Mouse (Mus musculus) stomach, embryonic 15.5 days (tissue): Measurements from ENCODE around the gene H2-DMb2. TPM values are rescaled to one million over a fixed set of nuclear protein-coding genes. Genes with fewer than 3 reads are reported as not detected.
"Not testable (repeated sequence)": the region's sequence is repeated elsewhere in the genome, so short reads cannot be mapped to it uniquely, and the experiment has no call there.

Experiments used
- ATAC-seq: fragments of 200-750 bp; cut with Nextera tagmentation; 2 replicates; pipeline ENCODE4 v1.8.0; 2017; ENCODE audit warnings: low read depth, moderate number of reproducible peaks, moderate TSS enrichment; ENCODE audit not compliant: insufficient read depth, low FRiP score
- H3K27ac ChIP-seq: fragments of 300-500 bp; sonication (generic); 2 replicates; pipeline ENCODE4 v1.5.1; 2015; ENCODE audit warnings: mild to moderate bottlenecking, inconsistent platforms
- H3K27me3 ChIP-seq: fragments of 300-500 bp; sonication (generic); replicated peaks from 2 replicates; pipeline ENCODE4 v1.6.1; 2015; ENCODE audit warnings: inconsistent platforms
- H3K36me3 ChIP-seq: fragments of 300-500 bp; sonication (generic); 2 replicates; pipeline ENCODE4 v1.6.1; 2015; ENCODE audit warnings: inconsistent platforms
- H3K4me1 ChIP-seq: fragments of 300-500 bp; sonication (generic); 2 replicates; pipeline ENCODE4 v1.6.1; 2015; ENCODE audit warnings: inconsistent platforms
- H3K4me2 ChIP-seq: fragments of 300-500 bp; sonication (generic); 2 replicates; pipeline ENCODE4 v1.6.1; 2015; ENCODE audit warnings: mild to moderate bottlenecking, inconsistent platforms
- H3K4me3 ChIP-seq: fragments of 300-500 bp; sonication (generic); replicated peaks from 2 replicates; pipeline ENCODE4 v1.5.1; 2015; ENCODE audit warnings: inconsistent platforms
- H3K9ac ChIP-seq: fragments of 300-500 bp; sonication (generic); 2 replicates; pipeline ENCODE4 v1.6.1; 2015; ENCODE audit warnings: inconsistent platforms
- H3K9me3 ChIP-seq: fragments of 300-500 bp; sonication (generic); 2 replicates; pipeline ENCODE4 v1.6.1; 2016; ENCODE audit warnings: inconsistent platforms
- WGBS: fragments of 180-500 bp; shearing (Covaris S2); methylation state at CpG from one replicate; pipeline ENCODE4 v1.1.7; 2015; 5-methylcytosine and 5-hydroxymethylcytosine counted together
- polyA plus RNA-seq: library from polyadenylated mRNA; unstranded; fragments of >200 nt; fragmentation: Nextera tagmentation; extraction: Ambion mirVana; gene quantifications from 2 replicates; pipeline ENCODE4 v1.2.1, GENCODE M21; 2015

The H2-DMb2 gene
- polyA plus RNA-seq, 1 experiment from 2014 or later = 0.87 TPM

- H3K9me3 ChIP-seq = no peaks in the 10 kb centered on the region
- H3K27me3 ChIP-seq = peaks cover 30% of the 10 kb centered on the region
- H3K9ac ChIP-seq = no peak overlapping the region
- no peak overlapping the region for H3K27ac ChIP-seq
- no peak for ATAC-seq
- no peak overlapping the region for H3K4me3 ChIP-seq
- no peak overlapping the region for H3K4me2 ChIP-seq
- H3K4me1 ChIP-seq = 0 out of 2 replicates have a peak, but pooled peaks cover 3% of the 10 kb centered on the region
- 7% methylated on average over 5 of the region's 5 CpGs for WGBS
- no peaks in the 10 kb centered on the region for H3K36me3 ChIP-seq
Measured at GRCm38 (mm10) chr17:34140240-34140639, 2.9 kb upstream of the H2-DMb2 start.

GRCm38 (mm10) chr17:34141448-34141847 is 1.7 kb upstream of the H2-DMb2 start:
- no peak for ATAC-seq
- Histone ChIP-seq H3K27me3 (peaks cover 30% of the 10 kb centered on the region), H3K4me2 (no peak overlapping the region), H3K4me1 (0 out of 2 replicates have a peak, but pooled peaks cover 3% of the 10 kb centered on the region), H3K9ac (no peak overlapping the region), H3K9me3 (no peaks in the 10 kb centered on the region), H3K27ac (no peak overlapping the region), H3K36me3 (no peaks in the 10 kb centered on the region), H3K4me3 (no peak overlapping the region)
- 57% methylated on average over 4 of the region's 4 CpGs for WGBS

GRCm38 (mm10) chr17:34142456-34143010 is 574 bp upstream of the H2-DMb2 start:
- Histone ChIP-seq H3K27ac (no peak overlapping the region), H3K36me3 (no peaks in the 10 kb centered on the region), H3K9me3 (no peaks in the 10 kb centered on the region), H3K9ac (no peak overlapping the region), H3K4me1 (0 out of 2 replicates have a peak, but pooled peaks cover 3% of the 10 kb centered on the region), H3K4me2 (no peak overlapping the region), H3K4me3 (no peak overlapping the region), H3K27me3 (peaks cover 30% of the 10 kb centered on the region)
- no peak for ATAC-seq
- WGBS = 69% methylated on average over 7 of the region's 7 CpGs

GRCm38 (mm10) chr17:34143461-34143860 is 354 bp downstream of the H2-DMb2 start:
- H3K4me2 ChIP-seq = no peak overlapping the region
- no peak overlapping the region for H3K9ac ChIP-seq
- H3K4me1 ChIP-seq = 0 out of 2 replicates have a peak, but pooled peaks cover 3% of the 10 kb centered on the region
- H3K4me3 ChIP-seq = no peak overlapping the region
- no peaks in the 10 kb centered on the region for H3K36me3 ChIP-seq
- peaks cover 21% of the 10 kb centered on the region for H3K27me3 ChIP-seq
- ATAC-seq = no peak
- H3K27ac ChIP-seq = no peak overlapping the region
- WGBS = 60% methylated on average over 3 of the region's 5 CpGs
- H3K9me3 ChIP-seq = no peaks in the 10 kb centered on the region

- H3K4me1 ChIP-seq, H3K27ac ChIP-seq, H3K4me3 ChIP-seq, H3K9ac ChIP-seq, H3K36me3 ChIP-seq, H3K4me2 ChIP-seq, H3K9me3 ChIP-seq, ATAC-seq: not testable (repeated sequence)
- 84% methylated on average over 4 of the region's 4 CpGs for WGBS
- peaks cover 15% of the 10 kb centered on the region for H3K27me3 ChIP-seq
Measured at GRCm38 (mm10) chr17:34144221-34144620, 1.1 kb downstream of the H2-DMb2 start.

GRCm38 (mm10) chr17:34144960-34145371 is 1.9 kb downstream of the H2-DMb2 start:
- Histone ChIP-seq H3K36me3 (no peaks in the 10 kb centered on the region), H3K9me3 (no peaks in the 10 kb centered on the region), H3K4me1 (no peaks in the 10 kb centered on the region), H3K27ac (no peak overlapping the region), H3K9ac (no peak overlapping the region), H3K27me3 (peaks cover 12% of the 10 kb centered on the region), H3K4me2 (no peak overlapping the region), H3K4me3 (no peak overlapping the region)
- ATAC-seq = no peak
- WGBS = 76% methylated on average over 3 of the region's 3 CpGs

GRCm38 (mm10) chr17:34152923-34153322 is 9.8 kb downstream of the H2-DMb2 start, which contains the start of gene H2-DMb1:
TSS of gene H2-DMb1 (plus strand) at chr17:34153072.
- no peak within 1 kb of the TSS for H3K4me3 ChIP-seq
- no peaks in the 10 kb centered on the region for H3K4me1 ChIP-seq
- H3K36me3 ChIP-seq = no peaks in the 10 kb centered on the region
- no peaks in the 10 kb centered on the region for H3K9me3 ChIP-seq
- H3K9ac ChIP-seq = no peak within 1 kb of the TSS
- no peak for ATAC-seq
- no peak within 1 kb of the TSS for H3K4me2 ChIP-seq
- H3K27me3 ChIP-seq = no peaks in the 10 kb centered on the region
- WGBS = 49% methylated on average over 4 of the region's 4 CpGs
- H3K27ac ChIP-seq = no peak within 1 kb of the TSS

GRCm38 (mm10) chr17:34155534-34155933 is 12.4 kb downstream of the H2-DMb2 start:
- H3K4me3 ChIP-seq = no peak overlapping the region
- 45% methylated on average over 5 of the region's 5 CpGs for WGBS
- no peak for ATAC-seq

GRCm38 (mm10) chr17:34164202-34164895 is 21.2 kb downstream of the H2-DMb2 start:
- Histone ChIP-seq H3K4me3 (no peak overlapping the region), H3K36me3 (no peaks in the 10 kb centered on the region), H3K27me3 (no peaks in the 10 kb centered on the region), H3K9ac (no peak overlapping the region), H3K9me3 (no peaks in the 10 kb centered on the region), H3K4me1 (no peaks in the 10 kb centered on the region), H3K27ac (no peak overlapping the region), H3K4me2 (no peak overlapping the region)
- no peak for ATAC-seq
- WGBS = 44% methylated on average over 9 of the region's 9 CpGs

More at GRCm38 (mm10) chr17:34155534-34155933, 12.4 kb downstream of the H2-DMb2 start:
- H3K27me3 ChIP-seq = no peaks in the 10 kb centered on the region
- H3K4me1 ChIP-seq = no peaks in the 10 kb centered on the region
- H3K27ac ChIP-seq = no peak overlapping the region
- no peaks in the 10 kb centered on the region for H3K36me3 ChIP-seq
- H3K4me2 ChIP-seq = no peak overlapping the region
- no peaks in the 10 kb centered on the region for H3K9me3 ChIP-seq
- no peak overlapping the region for H3K9ac ChIP-seq

- H3K4me1 ChIP-seq = no peaks in the 10 kb centered on the region
- WGBS = 77% methylated on average over 6 of the region's 6 CpGs
- no peaks in the 10 kb centered on the region for H3K9me3 ChIP-seq
Measured at GRCm38 (mm10) chr17:34165033-34165730, 22.1 kb downstream of the H2-DMb2 start.

GRCm38 (mm10) chr17:34169279-34169678 is 26.2 kb downstream of the H2-DMb2 start:
- H3K27ac ChIP-seq = no peak overlapping the region
- ATAC-seq = no peak
- H3K36me3 ChIP-seq = no peaks in the 10 kb centered on the region
- no peak overlapping the region for H3K9ac ChIP-seq
- H3K4me2 ChIP-seq = no peak overlapping the region
- H3K4me1 ChIP-seq = no peaks in the 10 kb centered on the region
- H3K27me3 ChIP-seq = no peaks in the 10 kb centered on the region
- H3K9me3 ChIP-seq = no peaks in the 10 kb centered on the region
- H3K4me3 ChIP-seq = no peak overlapping the region
- WGBS = 0% methylated on average over 2 of the region's 2 CpGs

More at GRCm38 (mm10) chr17:34165033-34165730, 22.1 kb downstream of the H2-DMb2 start:
- Histone ChIP-seq H3K27me3 (no peaks in the 10 kb centered on the region), H3K36me3 (no peaks in the 10 kb centered on the region), H3K27ac (no peak overlapping the region), H3K4me3 (no peak overlapping the region), H3K9ac (no peak overlapping the region), H3K4me2 (no peak overlapping the region)
- ATAC-seq = no peak

- Histone ChIP-seq H3K27me3 (no peaks in the 10 kb centered on the region), H3K4me1 (no peaks in the 10 kb centered on the region), H3K4me2 (no peak overlapping the region), H3K9ac (no peak overlapping the region), H3K9me3 (no peaks in the 10 kb centered on the region), H3K4me3 (no peak overlapping the region), H3K36me3 (no peaks in the 10 kb centered on the region), H3K27ac (no peak overlapping the region)
- 21% methylated on average over 4 of the region's 4 CpGs for WGBS
- no peak for ATAC-seq
Measured at GRCm38 (mm10) chr17:34170487-34170876, 27.4 kb downstream of the H2-DMb2 start.
